Mouse (Mus musculus): ENCODE measurements around the gene Alcam. TPM values are rescaled to one million over a fixed set of nuclear protein-coding genes. Genes with fewer than 3 reads are reported as not detected.

Gene Alcam
- total RNA-seq, 1 experiment from 2014 or later: 16.9 TPM

GRCm38 (mm10) chr16:52292440-52293048, 161.3 kb downstream of the Alcam start:
- ATAC-seq (replicated peaks; ENCODE audit: low read depth, poor library complexity, severe bottlenecking): no peak

- no peak for ATAC-seq (replicated peaks; ENCODE audit: low read depth, poor library complexity, severe bottlenecking)
These were observed 173.7 kb downstream of the Alcam start for GRCm38 (mm10) chr16:52280186-52280585.

DNA sequence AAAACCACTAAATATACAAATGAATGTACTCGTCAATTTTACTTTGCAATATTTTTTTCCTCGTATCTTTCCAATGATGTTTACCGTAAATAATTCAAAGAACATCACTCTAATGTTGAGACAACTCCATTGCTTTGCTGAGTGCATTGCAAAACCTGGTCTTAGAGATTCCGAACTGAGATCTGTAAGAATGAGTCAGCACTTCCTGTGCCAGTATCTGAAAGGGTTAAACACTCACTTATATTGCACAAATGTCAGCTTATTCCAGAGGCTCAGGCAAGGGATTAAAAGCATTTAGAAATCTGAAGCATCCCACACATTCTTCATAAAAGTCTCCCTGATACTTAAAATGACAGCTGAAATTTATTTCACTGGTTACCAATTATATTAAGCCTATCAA, 188.8 kb downstream of the Alcam start:
- ATAC-seq (replicated peaks; ENCODE audit: low read depth, poor library complexity, severe bottlenecking): no peak

GRCm38 (mm10) chr16:52263751-52264150, 190.1 kb downstream of the Alcam start:
- no peak for ATAC-seq (replicated peaks; ENCODE audit: low read depth, poor library complexity, severe bottlenecking)

DNA sequence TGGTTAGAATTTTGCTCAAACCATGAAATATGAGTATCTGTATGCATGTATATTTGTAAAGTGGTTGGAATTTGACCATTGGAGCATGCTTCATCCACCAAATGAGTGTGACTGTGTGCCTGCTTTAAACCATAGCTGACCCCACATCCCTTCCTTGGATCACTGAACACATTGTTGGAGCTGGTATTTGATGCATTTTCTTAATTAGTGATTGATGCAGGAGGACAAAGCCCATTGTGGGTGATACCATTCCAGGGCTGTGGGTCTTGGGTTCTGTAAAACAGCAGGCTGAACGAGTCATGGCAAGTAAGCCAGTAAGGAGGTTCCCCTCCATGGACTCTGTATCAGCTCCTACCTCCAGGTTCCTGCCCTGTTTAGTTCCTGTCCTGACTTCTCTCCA, 191.3 kb downstream of the Alcam start:
- ATAC-seq (replicated peaks; ENCODE audit: low read depth, poor library complexity, severe bottlenecking): no peak

GRCm38 (mm10) chr16:52261755-52262154, 192.1 kb downstream of the Alcam start:
- no peak for ATAC-seq (replicated peaks; ENCODE audit: low read depth, poor library complexity, severe bottlenecking)

GRCm38 (mm10) chr16:52250935-52251334, 202.9 kb downstream of the Alcam start:
- no peak for ATAC-seq (replicated peaks; ENCODE audit: low read depth, poor library complexity, severe bottlenecking)

DNA sequence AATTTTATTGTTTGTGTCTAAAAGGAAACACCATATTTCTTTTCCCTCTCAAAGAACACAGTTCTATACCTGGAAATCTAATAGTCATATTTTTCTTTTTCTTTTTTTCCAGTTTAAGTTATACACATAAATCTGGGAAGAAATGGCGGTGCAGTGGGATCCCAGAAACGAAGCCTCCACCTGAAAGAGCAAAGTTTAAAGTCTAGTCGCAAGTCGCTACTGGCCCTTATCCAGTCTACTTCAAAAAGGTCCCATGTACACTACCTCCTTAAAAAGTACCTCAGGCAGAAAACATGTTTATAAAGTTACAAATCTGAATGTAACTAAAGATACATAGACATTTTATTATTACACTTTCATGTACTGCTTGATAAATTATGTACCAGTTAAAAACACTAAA, 203.7 kb downstream of the Alcam start:
- no peak for ATAC-seq (replicated peaks; ENCODE audit: low read depth, poor library complexity, severe bottlenecking)

DNA sequence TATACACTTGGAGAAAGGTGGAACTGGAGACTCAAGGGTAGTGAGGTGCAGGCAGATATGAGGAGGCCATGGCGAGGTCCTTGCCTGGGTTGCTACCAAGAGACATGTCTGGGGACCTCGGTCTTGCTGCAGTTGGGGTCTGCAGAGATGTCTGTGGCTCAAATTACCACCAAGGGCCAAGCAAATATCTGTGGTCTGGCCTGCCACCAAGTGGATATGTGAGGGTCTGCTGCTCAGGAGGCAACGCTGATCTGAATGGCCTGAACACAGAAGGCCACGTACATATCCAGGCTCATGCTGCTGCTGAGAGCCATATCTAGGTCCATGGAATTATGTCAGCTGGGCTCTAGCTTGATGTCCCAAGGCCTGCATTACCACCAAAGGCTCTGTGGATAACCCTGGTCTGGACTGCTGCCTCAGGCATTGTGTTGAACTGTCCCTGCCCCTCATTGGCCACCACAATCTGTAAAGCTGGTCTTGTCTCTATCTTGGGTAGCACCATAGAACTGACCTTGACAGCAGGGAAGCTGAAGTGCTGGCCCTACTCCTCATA, 210.4 kb downstream of the Alcam start:
- no peak for ATAC-seq (replicated peaks; ENCODE audit: low read depth, poor library complexity, severe bottlenecking)

GRCm38 (mm10) chr16:52242144-52242543, 211.7 kb downstream of the Alcam start:
- no peak for ATAC-seq (replicated peaks; ENCODE audit: low read depth, poor library complexity, severe bottlenecking)

DNA sequence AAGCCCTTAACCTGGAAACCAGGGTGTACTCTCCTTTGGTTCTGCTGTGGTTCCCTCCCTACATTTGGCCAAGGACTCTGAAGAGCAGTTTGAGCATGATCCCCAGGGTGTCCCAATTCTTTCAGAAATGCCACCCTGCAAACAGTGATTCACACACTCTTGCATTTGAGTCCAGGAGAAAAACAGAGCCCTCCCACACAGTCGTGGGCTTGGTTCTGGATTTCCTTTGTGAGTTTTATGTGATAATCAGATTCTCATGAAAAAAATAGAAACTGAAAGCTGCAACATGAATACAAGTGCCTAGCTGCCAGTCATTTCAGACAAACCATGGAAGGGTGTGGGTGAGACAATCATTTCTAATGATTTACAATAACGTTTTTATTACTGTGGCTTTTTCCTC, 223.9 kb downstream of the Alcam start:
- no peak for ATAC-seq (replicated peaks; ENCODE audit: low read depth, poor library complexity, severe bottlenecking)

DNA sequence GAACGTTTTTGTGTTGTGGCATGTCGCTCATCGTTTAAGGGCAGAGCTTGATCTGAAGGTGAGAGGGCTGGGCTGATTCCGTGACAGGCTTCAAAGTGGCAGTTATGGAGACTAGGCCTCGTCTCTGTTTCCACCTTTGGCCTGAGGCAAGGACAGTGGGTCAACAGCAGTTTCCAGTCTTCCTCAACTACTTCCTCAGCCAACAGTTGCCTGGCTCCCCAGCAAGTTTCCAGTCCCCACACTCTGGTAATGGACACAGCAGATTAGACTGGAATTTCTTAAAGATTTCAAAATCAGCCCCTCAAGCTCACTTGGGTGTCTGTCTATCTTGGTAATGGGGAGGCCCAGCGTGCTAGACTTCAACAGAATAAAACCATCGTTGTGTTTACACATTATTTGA, 224.4 kb downstream of the Alcam start:
- no peak for ATAC-seq (replicated peaks; ENCODE audit: low read depth, poor library complexity, severe bottlenecking)

DNA sequence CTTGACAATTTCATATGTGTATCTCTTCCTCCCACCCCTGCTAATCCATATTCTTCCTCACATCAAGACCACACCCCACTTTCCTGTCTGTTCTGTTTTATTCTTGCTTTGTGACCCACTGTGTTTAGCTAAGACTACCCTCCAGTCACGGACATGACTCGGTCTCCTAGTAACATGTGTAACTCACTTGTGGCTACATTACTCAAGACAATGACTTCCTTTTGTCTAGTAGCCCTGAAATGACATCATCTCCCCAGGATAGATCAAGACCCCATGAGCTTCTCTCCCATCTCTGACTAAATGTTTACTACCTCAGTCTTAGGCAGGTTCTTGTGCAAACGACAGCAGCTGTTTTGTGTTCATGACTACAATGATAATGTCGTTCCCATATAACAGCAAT, 231.0 kb downstream of the Alcam start:
- no peak for ATAC-seq (replicated peaks; ENCODE audit: low read depth, poor library complexity, severe bottlenecking)

GRCm38 (mm10) chr16:52219069-52219468, 234.8 kb downstream of the Alcam start:
- peak; percentile 85 for ATAC-seq (replicated peaks; ENCODE audit: low read depth, poor library complexity, severe bottlenecking)

GRCm38 (mm10) chr16:52210844-52211606, 242.8 kb downstream of the Alcam start:
- ATAC-seq (replicated peaks; ENCODE audit: low read depth, poor library complexity, severe bottlenecking): no peak

DNA sequence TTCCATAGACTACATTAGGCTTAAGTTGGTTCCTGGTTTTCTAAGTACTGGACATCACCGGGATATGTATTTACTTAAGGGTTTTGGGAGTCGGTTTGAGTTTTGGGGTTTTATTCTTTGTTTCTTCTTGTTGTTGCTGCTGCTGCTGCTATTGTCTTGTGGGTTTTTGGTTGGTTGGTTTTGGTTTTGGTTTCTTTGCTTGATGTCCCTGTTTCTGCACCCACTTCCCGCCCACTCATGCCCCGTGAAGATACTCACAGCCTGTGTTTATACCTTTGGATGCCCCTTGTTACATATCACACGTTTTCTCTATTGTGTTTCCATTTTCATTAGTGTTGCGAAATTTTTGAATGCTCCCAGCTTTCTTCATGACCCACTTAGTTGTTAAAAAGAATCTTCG, 253.8 kb downstream of the Alcam start:
- ATAC-seq (replicated peaks; ENCODE audit: low read depth, poor library complexity, severe bottlenecking): no peak
